Mouse (Mus musculus): ENCODE results near the gene Rapgef3.

- TF ChIP-seq POLR2A (IDR thresholded peaks at IDR 0.05; ENCODE audit: insufficient read depth, low read length) = no peak
- TF ChIP-seq CTCF (IDR thresholded peaks at IDR 0.05; ENCODE audit: low read depth, low read length) = no peak
Measured at GRCm38 (mm10) chr15:97740283-97740732, 27.5 kb downstream of the Rapgef3 start.
